Mouse (Mus musculus): ENCODE results near the gene Eipr1.

- TF ChIP-seq CTCF (IDR thresholded peaks at IDR 0.05; ENCODE audit: insufficient read depth, low read length) (no peak), POLR2A (IDR thresholded peaks at IDR 0.05; ENCODE audit: borderline replicate concordance, extremely low read depth, low read depth, low read length) (no peak)
Observed at GRCm38 (mm10) chr12:28847401-28847800, 95.8 kb downstream of the Eipr1 start.
